Mouse (Mus musculus): ENCODE data around the gene Msh3. TPM values are rescaled to one million over a fixed set of nuclear protein-coding genes. Genes with fewer than 3 reads are reported as not detected.
"Not testable (repeated sequence)": the region's sequence is repeated elsewhere in the genome, so short reads cannot be mapped to it uniquely, and the experiment has no call there.

Msh3 gene
- total RNA-seq, 2 experiments from 2014 or later: 20.8 to 26.5 TPM

DNA sequence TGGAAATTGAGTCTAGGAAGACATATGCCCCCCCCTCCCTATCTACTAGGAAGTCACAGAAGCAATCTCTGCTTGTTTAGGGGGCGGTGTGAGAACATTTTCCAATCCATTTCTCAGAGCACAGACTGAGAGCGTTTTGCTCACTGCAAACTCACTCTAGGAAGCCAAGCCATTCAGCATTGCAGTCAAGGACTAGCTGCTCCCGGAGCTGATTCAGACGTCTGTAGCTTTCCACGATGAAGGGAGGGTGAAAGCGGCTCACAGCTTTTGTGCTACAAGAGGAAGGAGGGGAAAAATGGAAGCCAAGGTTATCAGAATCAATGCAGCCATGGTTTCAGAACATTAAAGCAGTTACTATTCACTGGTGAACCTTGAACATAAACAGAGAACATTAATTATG is 91.2 kb downstream of the Msh3 start:
- DNase-seq (ENCODE audit: extremely low spot score in 1 of 2, low spot score in 1 of 2): no peak

DNA sequence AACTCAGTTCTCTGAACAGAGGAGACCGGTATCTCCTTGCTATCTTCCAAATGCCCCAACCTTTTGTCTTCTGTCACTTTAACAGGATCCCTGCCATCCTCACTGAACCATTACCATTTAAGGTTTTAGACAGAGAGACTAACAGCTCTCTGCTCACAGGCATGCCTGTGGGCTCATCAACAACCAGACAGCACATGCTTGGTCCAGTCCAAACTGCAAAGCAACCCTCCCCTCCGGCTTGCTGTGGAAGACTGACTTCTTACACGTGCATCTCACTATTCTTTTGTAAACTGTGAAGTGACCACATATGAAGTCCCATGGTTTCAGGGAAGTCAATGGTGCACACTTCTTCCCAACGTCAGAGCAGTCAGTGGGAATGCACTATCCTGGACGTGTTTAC is 93.5 kb downstream of the Msh3 start:
- DNase-seq (ENCODE audit: extremely low spot score in 1 of 2, low spot score in 1 of 2): no peak

GRCm38 (mm10) chr13:92255480-92255879 is 99.3 kb downstream of the Msh3 start:
- no peak for DNase-seq (ENCODE audit: extremely low spot score in 1 of 2, low spot score in 1 of 2)

DNA sequence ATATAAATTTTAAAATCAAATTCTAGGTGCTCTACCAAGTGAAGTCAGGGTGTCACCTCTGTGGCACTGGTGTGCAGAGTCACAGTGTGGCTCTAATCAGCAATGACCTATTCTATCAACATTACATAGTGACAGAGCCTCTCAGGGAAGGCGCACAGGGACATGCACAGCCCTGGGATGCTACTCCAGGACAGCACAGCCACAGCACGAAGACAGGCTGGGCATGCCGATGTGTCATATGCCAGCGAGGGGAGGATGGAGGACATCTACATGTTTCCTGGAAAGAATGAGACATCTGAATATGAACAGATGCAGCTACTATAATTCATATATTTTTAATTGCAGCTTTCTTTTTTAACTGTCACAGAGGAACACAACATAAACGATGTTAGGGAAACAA is 101.0 kb downstream of the Msh3 start:
- DNase-seq (ENCODE audit: extremely low spot score in 1 of 2, low spot score in 1 of 2): no peak

GRCm38 (mm10) chr13:92252331-92252730 is 102.5 kb downstream of the Msh3 start:
- DNase-seq (ENCODE audit: extremely low spot score in 1 of 2, low spot score in 1 of 2): no peak

DNA sequence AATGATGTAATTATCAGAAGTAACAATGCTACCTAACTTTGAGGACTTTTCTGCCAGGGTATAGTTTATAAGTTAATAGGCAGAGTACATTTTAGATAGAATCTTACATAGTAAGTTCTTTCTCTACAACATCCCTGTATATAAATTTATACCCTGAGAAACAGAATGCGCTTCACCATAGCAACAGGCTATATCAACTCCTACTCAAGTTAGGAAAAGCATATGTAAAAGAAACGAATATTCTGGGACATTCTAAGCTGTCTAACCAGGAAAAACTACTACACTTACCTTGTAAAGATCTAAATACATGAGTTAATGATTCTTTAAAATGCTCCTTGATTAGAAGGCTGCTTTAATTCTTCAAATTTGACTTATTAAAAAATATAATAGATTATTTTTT is 107.2 kb downstream of the Msh3 start:
- no peak for DNase-seq (ENCODE audit: extremely low spot score in 1 of 2, low spot score in 1 of 2)

DNA sequence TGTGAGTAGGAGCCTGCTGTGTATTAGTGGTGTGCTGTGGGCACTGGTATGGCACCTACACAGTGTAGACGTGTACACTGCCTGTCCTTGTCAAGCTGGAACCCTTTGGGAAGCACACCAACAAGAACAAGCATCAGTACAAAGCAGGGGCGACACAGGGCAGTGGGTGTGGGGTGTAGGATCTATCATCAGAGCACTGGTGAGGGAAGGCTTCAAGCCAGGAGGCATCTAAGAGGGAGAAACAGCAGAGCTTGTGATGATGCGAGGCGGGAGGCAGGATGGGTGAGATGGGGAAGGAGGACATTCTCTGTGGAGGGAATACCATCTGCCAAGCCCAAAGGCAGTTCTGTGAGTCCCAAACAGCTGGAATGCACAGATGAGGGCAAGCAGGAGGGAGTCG is 107.8 kb downstream of the Msh3 start:
- no peak for DNase-seq (ENCODE audit: extremely low spot score in 1 of 2, low spot score in 1 of 2)

DNA sequence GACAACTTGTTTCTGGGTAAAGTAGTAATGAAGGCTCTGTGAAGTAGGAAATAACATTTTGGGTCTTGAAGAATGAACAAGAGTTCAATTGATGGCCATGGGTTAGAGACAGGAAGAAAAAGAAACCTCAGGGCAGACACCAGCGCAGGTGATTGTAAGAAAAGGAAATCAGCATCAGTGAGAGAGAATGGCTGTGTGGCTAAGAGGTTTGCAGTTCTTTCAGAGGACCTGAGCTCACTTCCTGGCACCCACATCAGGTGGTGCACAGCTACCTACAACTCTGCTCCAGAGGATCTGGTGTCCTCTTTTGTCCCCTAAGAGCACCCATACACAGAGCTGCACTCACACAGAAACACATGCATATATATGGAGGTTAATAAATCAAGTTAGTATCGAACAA is 110.1 kb downstream of the Msh3 start:
- no peak for DNase-seq (ENCODE audit: extremely low spot score in 1 of 2, low spot score in 1 of 2)

GRCm38 (mm10) chr13:92241426-92241825 is 113.4 kb downstream of the Msh3 start:
- no peak for DNase-seq (ENCODE audit: extremely low spot score in 1 of 2, low spot score in 1 of 2)

GRCm38 (mm10) chr13:92237887-92238286 is 116.9 kb downstream of the Msh3 start:
- no peak for DNase-seq (ENCODE audit: extremely low spot score in 1 of 2, low spot score in 1 of 2)

DNA sequence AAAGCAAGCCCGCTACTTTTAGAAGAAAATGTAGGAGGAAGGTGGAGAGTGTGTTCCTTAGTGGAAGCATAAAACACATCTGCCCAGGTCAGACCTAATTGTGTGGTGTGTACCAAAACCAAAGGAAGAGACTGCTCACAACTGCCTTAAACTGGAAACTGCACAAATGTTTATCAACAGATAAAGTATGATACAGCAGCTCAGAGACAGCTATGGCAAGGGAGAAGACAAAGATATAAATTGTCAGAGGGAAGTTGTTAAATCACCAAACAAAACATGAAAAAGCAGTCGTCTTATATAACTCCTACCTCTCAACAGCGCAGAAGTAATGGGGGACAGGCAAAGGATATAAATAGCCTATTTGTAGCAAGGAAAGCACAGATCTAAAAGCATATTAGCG is 117.8 kb downstream of the Msh3 start:
- no peak for DNase-seq (ENCODE audit: extremely low spot score in 1 of 2, low spot score in 1 of 2)

DNA sequence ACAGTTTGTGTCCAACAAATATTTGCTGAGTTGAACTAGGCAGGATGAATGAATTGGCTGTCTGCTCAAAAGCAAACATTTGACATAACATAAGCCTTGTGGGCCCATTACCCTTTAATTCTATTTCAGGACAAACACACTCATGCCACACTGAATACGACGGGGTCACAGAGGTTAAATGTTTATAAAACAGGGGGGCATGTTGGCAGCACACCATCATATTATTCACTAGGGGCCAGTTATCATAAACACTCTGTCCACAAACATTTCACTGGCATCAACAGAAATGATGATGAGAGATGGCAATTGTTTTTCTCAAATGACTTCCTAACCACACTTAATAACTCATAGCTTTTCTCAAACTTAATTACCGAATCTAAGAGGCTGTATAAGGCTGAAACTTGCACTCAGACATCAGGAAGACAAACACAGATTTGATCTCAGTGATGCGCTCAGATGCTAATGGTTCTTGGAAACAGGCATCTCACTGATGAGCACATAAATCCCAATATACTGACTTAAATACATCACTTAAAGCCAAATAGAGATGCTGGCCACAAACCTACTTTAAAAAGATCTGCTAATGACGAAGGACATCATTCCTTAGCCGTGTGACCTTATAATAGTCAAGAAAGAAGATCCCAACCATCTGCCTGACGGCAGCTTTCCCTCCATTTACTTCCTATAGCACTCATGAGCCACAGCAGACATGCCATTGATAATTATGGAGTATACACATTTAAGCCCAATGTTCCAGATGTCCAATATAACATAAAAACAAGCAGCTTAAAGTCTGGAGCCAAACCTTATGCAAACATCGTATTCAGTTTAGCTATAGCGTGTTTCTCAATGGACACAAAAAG is 122.5 kb downstream of the Msh3 start:
- DNase-seq (ENCODE audit: extremely low spot score in 1 of 2, low spot score in 1 of 2): no peak

GRCm38 (mm10) chr13:92228037-92228436 is 126.8 kb downstream of the Msh3 start:
- DNase-seq (ENCODE audit: extremely low spot score in 1 of 2, low spot score in 1 of 2): no peak

DNA sequence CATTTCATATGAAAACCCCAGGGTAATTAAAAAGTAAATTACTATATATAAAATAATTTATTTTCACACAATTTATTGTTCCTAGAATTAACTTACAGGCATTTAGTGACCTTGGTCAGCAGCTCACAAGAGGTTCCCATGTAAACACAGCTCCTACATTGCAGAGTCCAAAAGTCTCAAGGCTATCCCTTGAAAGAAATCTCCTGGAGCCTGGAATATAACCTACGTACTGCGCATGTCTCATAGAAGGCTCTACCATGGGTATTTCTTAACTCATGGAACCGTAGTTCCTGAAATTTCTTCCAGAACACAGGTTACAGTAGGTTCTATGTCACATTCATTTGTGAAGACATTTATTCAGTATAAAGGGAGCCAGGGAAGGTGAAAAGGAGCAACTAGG is 131.2 kb downstream of the Msh3 start:
- no peak for DNase-seq (ENCODE audit: extremely low spot score in 1 of 2, low spot score in 1 of 2)

DNA sequence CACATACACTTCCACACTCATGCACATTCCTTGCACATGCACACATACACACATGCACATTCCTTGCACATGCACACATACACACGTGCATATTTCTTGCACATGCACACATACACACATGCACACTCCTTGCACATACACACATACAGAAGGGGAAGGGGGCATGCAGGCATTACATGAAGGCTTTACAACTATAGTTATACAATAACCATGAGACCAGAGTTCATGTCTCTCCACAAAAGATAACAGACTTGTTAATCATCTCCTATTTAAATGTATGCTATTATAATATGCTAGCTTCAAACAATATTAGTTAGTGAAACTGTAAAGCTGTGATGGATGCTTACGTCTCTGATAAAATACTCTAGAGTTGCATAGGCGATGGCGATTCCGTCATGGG is 132.0 kb downstream of the Msh3 start:
- DNase-seq (ENCODE audit: extremely low spot score in 1 of 2, low spot score in 1 of 2): no peak

DNA sequence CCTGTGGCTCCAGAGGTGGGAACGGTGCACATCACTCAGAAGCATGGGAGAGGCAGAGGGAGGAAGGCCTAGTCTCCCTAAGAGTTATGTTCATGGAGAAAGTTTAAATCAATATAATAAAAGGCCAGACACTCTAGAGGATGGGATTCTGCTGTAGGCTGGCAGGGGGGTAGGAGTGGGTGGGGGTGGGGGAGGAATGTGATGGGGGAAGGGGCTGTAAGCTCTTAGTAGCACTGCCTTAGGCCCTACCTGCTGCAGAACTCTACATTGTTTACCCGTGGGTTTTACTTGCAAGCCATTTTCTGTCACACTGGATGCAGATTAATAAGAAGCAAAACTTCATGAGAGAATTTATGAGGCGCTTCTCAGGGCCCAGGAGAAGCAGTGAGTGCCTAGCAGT is 135.0 kb downstream of the Msh3 start:
- no peak for DNase-seq (ENCODE audit: extremely low spot score in 1 of 2, low spot score in 1 of 2)

- DNase-seq (ENCODE audit: extremely low spot score in 1 of 2, low spot score in 1 of 2): no peak
These were observed 137.6 kb downstream of the Msh3 start for GRCm38 (mm10) chr13:92217216-92217615.

DNA sequence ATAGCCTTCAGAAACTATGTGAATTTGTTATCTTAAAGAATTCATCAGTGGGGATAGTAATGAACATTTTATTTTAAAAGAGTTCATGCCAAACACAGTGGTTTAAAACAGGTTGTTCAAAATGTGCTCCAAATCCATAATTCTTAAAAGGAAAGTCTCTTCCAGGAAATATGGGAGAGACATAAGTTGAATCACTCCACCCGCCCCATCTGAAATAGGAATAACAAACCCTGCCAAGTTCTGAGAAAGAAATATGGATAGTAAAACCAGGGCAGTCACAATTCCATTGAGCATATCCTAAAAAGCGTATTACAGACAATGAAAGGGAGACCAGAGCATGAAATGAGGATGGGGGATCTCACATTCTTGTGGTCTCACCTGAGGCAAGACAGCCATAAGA is 157.9 kb downstream of the Msh3 start:
- DNase-seq (ENCODE audit: extremely low spot score in 1 of 2, low spot score in 1 of 2): no peak

GRCm38 (mm10) chr13:92193806-92194205 is 161.0 kb downstream of the Msh3 start:
- not testable (repeated sequence) for DNase-seq (ENCODE audit: extremely low spot score in 1 of 2, low spot score in 1 of 2)

DNA sequence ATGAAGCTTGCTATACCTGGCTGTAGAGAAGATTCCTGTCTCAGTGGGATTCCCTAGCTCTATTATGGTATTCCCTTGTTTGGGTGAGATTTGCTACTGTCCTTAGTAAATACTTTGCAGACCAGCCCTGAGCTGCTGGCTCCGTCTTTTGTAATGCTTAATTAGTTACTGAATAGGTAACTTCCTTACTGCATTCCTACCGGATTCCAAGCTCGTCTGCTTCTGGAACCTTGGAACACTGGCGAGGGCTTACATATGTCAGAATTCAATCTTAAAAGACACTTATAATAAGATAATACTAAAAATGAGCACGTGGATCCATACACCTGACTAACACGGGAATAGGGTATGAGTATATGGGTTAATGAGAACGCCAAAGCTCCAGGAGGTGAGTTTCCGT is 182.1 kb downstream of the Msh3 start:
- not testable (repeated sequence) for DNase-seq (ENCODE audit: extremely low spot score in 1 of 2, low spot score in 1 of 2)

All from layer of hippocampus, postnatal 25 days (tissue).